Mouse (Mus musculus): ENCODE results near the gene Ccdc69. TPM values are rescaled to one million over a fixed set of nuclear protein-coding genes. Genes with fewer than 3 reads are reported as not detected.
A peak's percentile ranks its signal among the peaks of the same experiment; 100 is the strongest.

Gene Ccdc69
- polyA plus RNA-seq, 1 experiment from 2014 or later, result 1.7 TPM

DNA sequence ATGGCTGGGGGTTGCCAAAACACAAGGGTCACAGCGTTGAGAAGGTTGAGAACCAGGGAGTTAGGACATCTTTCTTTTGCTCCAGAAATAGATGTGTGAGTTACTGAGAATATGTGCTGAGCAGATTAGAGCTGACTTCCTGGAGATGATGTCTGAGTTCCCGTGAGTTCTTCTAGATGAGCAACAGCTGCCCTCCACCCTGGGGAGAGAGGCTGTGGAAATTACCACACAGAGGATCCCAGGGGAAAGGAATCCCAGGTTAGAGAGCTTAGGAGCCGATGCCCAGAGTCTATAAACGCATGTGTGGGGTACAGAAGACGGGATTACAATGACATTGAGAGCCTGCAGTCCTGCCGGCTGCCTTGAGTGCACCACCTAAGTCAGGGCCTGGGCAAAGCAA is 59.9 kb downstream of the Ccdc69 start:
- no peaks in the 10 kb centered on the region for H3K27me3 ChIP-seq
- WGBS, result 49% methylated on average over 6 of the region's 6 CpGs
- H3K36me3 ChIP-seq, result peaks cover 75% of the 10 kb centered on the region
- no peaks in the 10 kb centered on the region for H3K9me3 ChIP-seq
- ATAC-seq (ENCODE audit: insufficient number of reproducible peaks, low FRiP score, low TSS enrichment, low read depth), result no peak
- no peak overlapping the region for H3K9ac ChIP-seq
- no peak overlapping the region for H3K4me3 ChIP-seq
- no peak overlapping the region for H3K4me2 ChIP-seq
- peaks cover 69% of the 10 kb centered on the region for H3K4me1 ChIP-seq
- peak overlapping the region; percentile 43; the same call in 1 of the 2 replicates for H3K27ac ChIP-seq

DNA sequence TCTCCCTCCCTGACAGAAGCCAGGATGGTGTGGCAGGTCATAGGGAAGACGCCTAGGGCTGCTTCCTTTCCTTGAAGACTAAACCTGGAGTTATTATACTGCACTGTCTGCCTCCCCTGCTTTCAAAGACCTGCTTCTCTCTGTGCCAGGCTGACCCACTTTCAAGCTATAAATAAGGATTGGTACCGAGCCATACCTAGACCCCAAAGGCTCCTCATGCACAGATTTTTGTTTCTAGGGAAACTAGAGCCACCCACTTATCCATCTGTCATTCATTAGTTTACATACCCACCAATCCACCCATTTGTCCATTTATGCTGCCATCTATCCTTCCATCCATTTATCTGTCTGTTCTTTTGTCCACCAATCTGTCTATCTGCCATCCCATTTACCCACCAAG is 60.7 kb downstream of the Ccdc69 start:
- H3K9me3 ChIP-seq, result no peaks in the 10 kb centered on the region
- H3K27me3 ChIP-seq, result no peaks in the 10 kb centered on the region
- H3K36me3 ChIP-seq, result peaks cover 83% of the 10 kb centered on the region
- peaks cover 61% of the 10 kb centered on the region for H3K4me1 ChIP-seq
- no peak overlapping the region for H3K9ac ChIP-seq
- no peak overlapping the region for H3K4me2 ChIP-seq
- WGBS, result 57% methylated on average over 2 of the region's 2 CpGs
- H3K4me3 ChIP-seq, result no peak overlapping the region
- ATAC-seq (ENCODE audit: insufficient number of reproducible peaks, low FRiP score, low TSS enrichment, low read depth), result no peak
- peak overlapping the region; percentile 13; the same call in 1 of the 2 replicates for H3K27ac ChIP-seq

DNA sequence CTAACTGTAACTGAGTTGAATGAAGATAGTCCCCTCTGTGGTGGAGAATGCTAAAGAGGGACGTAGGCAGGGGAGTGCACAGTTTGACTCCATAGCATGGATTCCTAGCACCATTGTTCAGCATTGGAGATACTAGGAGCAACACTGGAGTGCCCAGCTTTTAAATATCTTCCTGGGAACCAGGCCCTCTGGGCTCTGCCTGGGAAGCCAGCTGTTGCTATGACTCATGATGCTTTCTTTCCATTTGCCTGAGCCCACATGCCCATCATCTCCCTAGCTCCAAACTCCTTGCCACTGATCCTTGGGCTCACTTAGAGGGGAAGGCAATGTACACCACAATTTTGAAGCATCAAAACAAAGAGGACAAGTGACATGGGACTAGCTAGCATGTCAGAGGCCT is 61.2 kb downstream of the Ccdc69 start:
- 86% methylated on average over 1 of the region's 1 CpGs for WGBS
- peak overlapping the region; percentile 29; the same call in 1 of the 2 replicates for H3K27ac ChIP-seq

DNA sequence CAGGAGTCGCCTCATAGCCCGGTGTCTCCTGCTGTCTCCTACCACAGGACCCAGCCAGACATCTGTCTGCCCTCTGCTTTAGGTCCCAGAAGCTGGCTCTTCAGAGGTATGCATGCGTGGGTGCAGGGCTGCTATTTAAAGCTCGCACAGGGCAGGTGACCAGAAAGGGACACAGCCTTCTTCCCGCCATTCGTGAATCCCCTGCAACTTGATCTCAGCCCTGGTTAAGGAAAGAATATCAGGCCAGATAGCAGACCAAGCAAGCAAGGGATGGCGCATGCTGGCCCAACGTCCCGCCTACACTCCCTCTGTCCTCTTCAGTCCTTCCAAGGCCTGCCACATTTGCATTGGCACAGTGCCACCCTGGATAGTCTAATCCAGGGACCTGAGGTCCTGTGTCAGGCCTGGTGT is 62.1 kb downstream of the Ccdc69 start:
- H3K9ac ChIP-seq, result no peak overlapping the region
- H3K4me2 ChIP-seq, result no peak overlapping the region
- H3K4me1 ChIP-seq, result peaks cover 49% of the 10 kb centered on the region
- H3K9me3 ChIP-seq, result no peaks in the 10 kb centered on the region
- no peak for ATAC-seq (ENCODE audit: insufficient number of reproducible peaks, low FRiP score, low TSS enrichment, low read depth)
- 72% methylated on average over 9 of the region's 9 CpGs for WGBS
- H3K36me3 ChIP-seq, result peaks cover 91% of the 10 kb centered on the region
- no peaks in the 10 kb centered on the region for H3K27me3 ChIP-seq
- peak overlapping the region; percentile 67 for H3K27ac ChIP-seq
- H3K4me3 ChIP-seq, result no peak overlapping the region

More for the DNA sequence above, 61.2 kb downstream of the Ccdc69 start:
- no peak overlapping the region for H3K4me2 ChIP-seq
- no peak overlapping the region for H3K4me3 ChIP-seq
- H3K27me3 ChIP-seq, result no peaks in the 10 kb centered on the region
- no peaks in the 10 kb centered on the region for H3K9me3 ChIP-seq
- no peak for ATAC-seq (ENCODE audit: insufficient number of reproducible peaks, low FRiP score, low TSS enrichment, low read depth)
- H3K9ac ChIP-seq, result no peak overlapping the region
- peaks cover 57% of the 10 kb centered on the region for H3K4me1 ChIP-seq
- peaks cover 88% of the 10 kb centered on the region for H3K36me3 ChIP-seq

- H3K27ac ChIP-seq, result peak overlapping the region; percentile 67
- H3K9ac ChIP-seq, result no peak overlapping the region
- no peak for ATAC-seq (ENCODE audit: insufficient number of reproducible peaks, low FRiP score, low TSS enrichment, low read depth)
- no peak overlapping the region for H3K4me3 ChIP-seq
- no peaks in the 10 kb centered on the region for H3K27me3 ChIP-seq
- peaks cover 46% of the 10 kb centered on the region for H3K4me1 ChIP-seq
- no peak overlapping the region for H3K4me2 ChIP-seq
- H3K9me3 ChIP-seq, result no peaks in the 10 kb centered on the region
- H3K36me3 ChIP-seq, result peaks cover 91% of the 10 kb centered on the region
- 85% methylated on average over 3 of the region's 3 CpGs for WGBS
Measured at GRCm38 (mm10) chr11:55015264-55015663, 62.7 kb downstream of the Ccdc69 start.

DNA sequence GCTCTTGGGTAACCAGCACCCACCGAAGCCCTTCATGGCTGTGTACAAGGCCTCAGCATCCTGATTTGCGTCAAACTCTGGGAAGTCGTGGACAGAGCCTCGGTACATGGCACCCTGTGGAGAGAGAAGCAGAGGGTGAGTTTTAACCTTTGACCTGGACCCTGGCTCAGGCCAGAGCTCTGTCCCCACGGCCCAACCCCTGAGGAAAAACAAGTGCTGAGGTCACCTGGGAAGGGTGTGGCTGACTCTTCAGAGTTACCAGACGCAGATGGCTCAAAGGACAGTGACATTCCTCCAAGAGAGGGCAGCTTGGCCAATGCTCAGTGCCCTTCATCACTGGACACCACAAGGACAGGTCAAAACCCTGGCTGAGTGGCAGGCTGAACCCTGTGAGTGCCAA is 64.1 kb downstream of the Ccdc69 start:
- peaks cover 91% of the 10 kb centered on the region for H3K36me3 ChIP-seq
- no peak overlapping the region for H3K4me3 ChIP-seq
- no peaks in the 10 kb centered on the region for H3K27me3 ChIP-seq
- no peak for ATAC-seq (ENCODE audit: insufficient number of reproducible peaks, low FRiP score, low TSS enrichment, low read depth)
- H3K4me1 ChIP-seq, result peaks cover 35% of the 10 kb centered on the region
- no peak overlapping the region for H3K9ac ChIP-seq
- no peaks in the 10 kb centered on the region for H3K9me3 ChIP-seq
- H3K27ac ChIP-seq, result no peak overlapping the region
- H3K4me2 ChIP-seq, result no peak overlapping the region
- WGBS, result 84% methylated on average over 6 of the region's 6 CpGs

GRCm38 (mm10) chr11:55012551-55013521 is 65.1 kb downstream of the Ccdc69 start:
- Histone ChIP-seq H3K4me3 (no peak overlapping the region), H3K4me2 (no peak overlapping the region), H3K27me3 (no peaks in the 10 kb centered on the region), H3K9me3 (no peaks in the 10 kb centered on the region), H3K27ac (no peak overlapping the region), H3K36me3 (peaks cover 92% of the 10 kb centered on the region), H3K4me1 (peaks cover 25% of the 10 kb centered on the region), H3K9ac (no peak overlapping the region)
- 75% methylated on average over 5 of the region's 5 CpGs for WGBS
- no peak for ATAC-seq (ENCODE audit: insufficient number of reproducible peaks, low FRiP score, low TSS enrichment, low read depth)

GRCm38 (mm10) chr11:55011440-55011839 is 66.5 kb downstream of the Ccdc69 start:
- ATAC-seq (ENCODE audit: insufficient number of reproducible peaks, low FRiP score, low TSS enrichment, low read depth), result no peak

GRCm38 (mm10) chr11:55008230-55008629 is 69.7 kb downstream of the Ccdc69 start:
- Histone ChIP-seq H3K36me3 (peaks cover 99% of the 10 kb centered on the region), H3K4me3 (no peak overlapping the region), H3K4me1 (no peaks in the 10 kb centered on the region), H3K9me3 (no peaks in the 10 kb centered on the region), H3K27me3 (no peaks in the 10 kb centered on the region), H3K9ac (no peak overlapping the region), H3K4me2 (no peak overlapping the region), H3K27ac (no peak overlapping the region)
- no peak for ATAC-seq (ENCODE audit: insufficient number of reproducible peaks, low FRiP score, low TSS enrichment, low read depth)
- WGBS, result 80% methylated on average over 6 of the region's 6 CpGs

More at GRCm38 (mm10) chr11:55011440-55011839, 66.5 kb downstream of the Ccdc69 start:
- no peak overlapping the region for H3K4me2 ChIP-seq
- no peaks in the 10 kb centered on the region for H3K9me3 ChIP-seq
- H3K27ac ChIP-seq, result no peak overlapping the region
- no peak overlapping the region for H3K9ac ChIP-seq
- H3K36me3 ChIP-seq, result peaks cover 98% of the 10 kb centered on the region
- H3K4me3 ChIP-seq, result no peak overlapping the region
- no peaks in the 10 kb centered on the region for H3K27me3 ChIP-seq
- peaks cover 14% of the 10 kb centered on the region for H3K4me1 ChIP-seq
- 86% methylated on average over 3 of the region's 3 CpGs for WGBS

DNA sequence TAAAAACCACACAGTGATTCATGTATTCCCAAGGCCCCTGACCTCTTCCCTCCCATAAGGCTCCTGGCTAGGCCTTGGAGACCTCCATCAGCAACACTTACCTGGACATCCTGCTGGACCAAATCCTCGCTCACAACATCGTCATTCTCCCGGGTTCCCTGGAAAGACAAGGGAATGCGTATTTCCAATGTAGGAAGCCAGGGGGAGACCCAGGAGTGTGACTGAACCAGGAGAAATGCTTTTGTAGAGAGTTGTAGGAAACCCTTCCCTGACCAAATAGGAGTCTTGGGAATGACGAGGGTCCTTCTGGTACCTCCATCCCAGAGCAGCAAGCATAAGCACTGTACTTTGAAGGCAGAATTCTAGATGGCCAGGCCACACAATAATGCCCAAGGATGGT is 72.2 kb downstream of the Ccdc69 start:
- H3K4me1 ChIP-seq, result no peaks in the 10 kb centered on the region
- no peak overlapping the region for H3K9ac ChIP-seq
- no peak overlapping the region for H3K4me3 ChIP-seq
- H3K27me3 ChIP-seq, result no peaks in the 10 kb centered on the region
- no peak for ATAC-seq (ENCODE audit: insufficient number of reproducible peaks, low FRiP score, low TSS enrichment, low read depth)
- peaks cover 95% of the 10 kb centered on the region for H3K36me3 ChIP-seq
- H3K27ac ChIP-seq, result no peak overlapping the region
- WGBS, result 78% methylated on average over 5 of the region's 5 CpGs
- H3K4me2 ChIP-seq, result no peak overlapping the region
- H3K9me3 ChIP-seq, result no peaks in the 10 kb centered on the region

- peaks cover 95% of the 10 kb centered on the region for H3K36me3 ChIP-seq
- ATAC-seq (ENCODE audit: insufficient number of reproducible peaks, low FRiP score, low TSS enrichment, low read depth), result no peak
- H3K9ac ChIP-seq, result no peak overlapping the region
- WGBS, result 78% methylated on average over 7 of the region's 7 CpGs
- H3K27ac ChIP-seq, result no peak overlapping the region
- H3K9me3 ChIP-seq, result no peaks in the 10 kb centered on the region
- H3K4me3 ChIP-seq, result no peak overlapping the region
- H3K4me1 ChIP-seq, result no peaks in the 10 kb centered on the region
- H3K4me2 ChIP-seq, result no peak overlapping the region
- no peaks in the 10 kb centered on the region for H3K27me3 ChIP-seq
Measured at GRCm38 (mm10) chr11:55004970-55005502, 72.9 kb downstream of the Ccdc69 start.
